Mouse (Mus musculus): Measurements from ENCODE around the gene Tomm40. TPM values are rescaled to one million over a fixed set of nuclear protein-coding genes. Genes with fewer than 3 reads are reported as not detected.
A peak's percentile ranks its signal among the peaks of the same experiment; 100 is the strongest.

Gene Tomm40
- polyA plus RNA-seq, 1 experiment from 2014 or later = 142 TPM

DNA sequence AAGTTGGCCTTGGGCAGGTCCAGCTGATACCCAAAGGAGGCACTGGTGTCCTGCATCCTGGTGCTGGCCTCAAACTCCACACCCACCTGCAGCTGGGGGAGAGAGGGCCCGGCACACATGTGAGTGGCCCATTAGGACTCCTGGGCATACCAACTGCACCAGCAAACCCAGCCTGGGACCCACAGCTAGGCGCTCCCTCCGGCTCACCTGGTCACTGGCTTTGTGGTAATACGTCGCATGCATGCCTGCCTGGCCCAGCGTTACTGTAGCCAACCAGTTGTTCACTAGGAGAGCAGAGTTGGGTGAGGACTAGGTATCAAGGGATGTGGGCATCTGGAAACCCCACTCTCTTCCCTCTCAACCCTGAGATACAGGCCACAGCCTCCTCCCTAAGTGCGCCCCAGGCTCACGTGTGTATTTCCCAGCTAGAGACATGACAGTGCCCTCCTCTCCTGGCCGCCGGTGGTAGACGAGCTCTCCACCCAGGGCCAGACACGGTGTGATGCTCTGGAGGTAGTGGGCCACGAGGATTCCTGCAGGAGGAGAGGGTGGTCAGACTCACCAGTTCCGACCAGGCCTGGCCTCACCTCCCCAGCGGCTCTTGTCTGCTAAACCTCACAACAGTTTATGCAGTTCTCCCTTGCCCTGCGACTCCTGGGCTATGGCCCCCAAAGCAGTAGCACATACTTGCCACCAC is 12.2 kb downstream of the Tomm40 start:
- Histone ChIP-seq H3K27ac (no peak overlapping the region), H3K27me3 (no peaks in the 10 kb centered on the region), H3K9ac (no peak overlapping the region), H3K4me1 (replicated peaks) (peaks cover 40% of the 10 kb centered on the region), H3K4me2 (no peak overlapping the region), H3K9me3 (replicated peaks) (no peaks in the 10 kb centered on the region), H3K4me3 (no peak overlapping the region), H3K36me3 (peaks cover 40% of the 10 kb centered on the region)
- no peak for ATAC-seq (replicated peaks; ENCODE audit: insufficient number of reproducible peaks, insufficient read depth, low FRiP score, low read depth)
- WGBS = 92% methylated on average over 16 of the region's 16 CpGs

DNA sequence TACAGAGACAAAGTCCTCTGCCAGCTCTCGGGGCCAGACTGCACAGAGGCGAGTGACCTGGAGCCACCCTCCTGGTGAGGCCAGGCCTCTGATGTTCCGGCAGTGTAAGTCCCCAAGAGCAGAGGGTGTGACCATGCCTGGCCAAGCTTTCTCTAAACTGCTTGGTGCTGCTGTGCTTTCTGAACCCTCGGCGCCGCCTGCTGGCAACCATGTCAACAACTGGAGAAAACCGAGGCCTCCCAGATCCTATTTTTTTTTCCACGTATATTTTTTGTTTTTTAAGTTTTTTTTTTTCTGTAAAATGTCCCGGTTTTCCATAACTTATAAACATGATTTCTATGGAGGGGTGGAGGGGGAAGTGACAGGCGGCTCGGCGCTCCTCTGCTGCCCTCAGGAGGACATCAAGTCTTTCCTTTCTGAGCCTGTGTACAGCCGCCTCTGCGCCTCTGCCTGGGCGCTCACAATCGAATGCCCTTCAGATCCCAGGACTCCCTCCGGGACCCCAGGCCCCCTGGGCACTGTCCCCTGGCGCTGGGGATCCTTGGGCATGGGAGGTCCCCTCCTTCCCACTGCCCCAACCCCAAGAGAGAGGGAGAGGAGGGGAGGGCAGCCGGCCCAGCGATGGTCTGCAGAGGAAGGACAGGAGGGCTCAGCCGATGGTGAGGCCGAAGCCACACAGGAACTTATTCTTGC is 14.0 kb downstream of the Tomm40 start:
- H3K27ac ChIP-seq = peak overlapping the region; percentile 70
- H3K4me3 ChIP-seq = no peak overlapping the region
- 0 out of 2 replicates have a peak overlapping the region, but pooled peaks have one; percentile 18 for H3K4me2 ChIP-seq
- 0 out of 2 replicates have a peak overlapping the region, but pooled peaks have one; percentile 19 for H3K9ac ChIP-seq
- H3K9me3 ChIP-seq (replicated peaks) = no peaks in the 10 kb centered on the region
- H3K4me1 ChIP-seq (replicated peaks) = peaks cover 41% of the 10 kb centered on the region
- 31% methylated on average over 22 of the region's 22 CpGs for WGBS
- no peaks in the 10 kb centered on the region for H3K27me3 ChIP-seq
- peaks cover 30% of the 10 kb centered on the region for H3K36me3 ChIP-seq
- ATAC-seq (replicated peaks; ENCODE audit: insufficient number of reproducible peaks, insufficient read depth, low FRiP score, low read depth) = peak; percentile 47; the same call in 1 of the 2 replicates

DNA sequence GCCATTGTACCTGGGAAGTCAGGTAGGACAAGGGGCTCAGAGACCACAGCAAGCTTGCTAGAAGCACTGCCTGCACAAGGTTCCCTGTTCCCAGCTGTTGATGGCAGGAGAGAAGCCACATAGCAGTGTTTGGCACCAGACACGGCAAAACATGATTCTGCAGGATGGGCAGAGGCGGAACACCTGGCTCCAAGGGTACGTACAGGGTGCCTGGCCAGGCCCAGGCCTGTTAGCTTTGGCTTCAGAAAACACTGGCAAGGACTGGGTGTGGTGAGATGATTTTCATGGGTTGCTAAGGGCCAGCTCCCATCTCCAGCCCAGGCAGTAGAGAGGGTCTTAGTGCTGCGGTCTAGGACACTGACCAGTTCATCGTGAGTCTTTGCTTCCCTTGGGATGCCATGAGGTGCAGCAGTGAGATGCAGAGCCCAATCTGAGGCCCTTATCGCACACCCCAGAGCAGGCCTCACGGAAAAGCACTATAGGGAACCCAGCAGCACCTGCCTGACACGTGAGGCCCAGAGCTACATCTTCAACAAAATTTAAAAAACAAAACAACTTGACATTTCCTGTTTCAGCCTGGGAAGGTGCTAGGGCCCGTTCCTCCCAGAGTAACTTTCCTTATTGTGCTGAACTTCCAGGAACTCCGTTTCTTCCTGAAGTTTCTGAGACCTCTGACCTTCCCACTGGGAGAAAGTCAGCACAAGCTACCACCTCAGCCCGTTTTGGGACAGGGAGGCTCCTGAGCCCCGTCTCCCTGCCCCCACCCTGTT is 14.8 kb downstream of the Tomm40 start:
- 0 out of 2 replicates have a peak overlapping the region, but pooled peaks have one; percentile 18 for H3K4me2 ChIP-seq
- H3K4me3 ChIP-seq = no peak overlapping the region
- H3K9me3 ChIP-seq (replicated peaks) = no peaks in the 10 kb centered on the region
- ATAC-seq (replicated peaks; ENCODE audit: insufficient number of reproducible peaks, insufficient read depth, low FRiP score, low read depth) = no peak
- H3K27me3 ChIP-seq = no peaks in the 10 kb centered on the region
- 0 out of 2 replicates have a peak overlapping the region, but pooled peaks have one; percentile 5 for H3K9ac ChIP-seq
- WGBS = 52% methylated on average over 12 of the region's 12 CpGs
- peaks cover 48% of the 10 kb centered on the region for H3K4me1 ChIP-seq (replicated peaks)
- H3K27ac ChIP-seq = peak overlapping the region; percentile 70
- peaks cover 33% of the 10 kb centered on the region for H3K36me3 ChIP-seq

DNA sequence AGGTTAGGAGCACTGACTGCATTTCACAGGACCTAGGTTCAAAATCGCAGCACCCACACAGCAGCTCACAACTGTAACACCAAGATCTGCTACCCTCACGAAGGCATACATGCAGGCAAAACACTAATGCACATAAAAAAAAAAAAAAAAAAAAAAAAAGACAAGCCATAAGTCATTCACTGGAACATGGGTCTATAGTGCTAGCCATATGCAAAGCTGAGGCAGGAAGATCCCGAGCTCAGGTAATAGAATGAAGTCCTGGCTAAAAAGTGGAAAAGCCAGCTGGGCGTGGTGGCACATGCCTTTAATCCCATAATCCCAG is 15.4 kb downstream of the Tomm40 start:
- ATAC-seq (replicated peaks; ENCODE audit: insufficient number of reproducible peaks, insufficient read depth, low FRiP score, low read depth) = no peak
- H3K9ac ChIP-seq = no peak overlapping the region
- peak overlapping the region; percentile 76; the same call in 1 of the 2 replicates for H3K4me2 ChIP-seq
- no peaks in the 10 kb centered on the region for H3K9me3 ChIP-seq (replicated peaks)
- no peaks in the 10 kb centered on the region for H3K27me3 ChIP-seq
- peaks cover 33% of the 10 kb centered on the region for H3K36me3 ChIP-seq
- WGBS = 76% methylated on average over 4 of the region's 4 CpGs
- H3K4me1 ChIP-seq (replicated peaks) = peaks cover 53% of the 10 kb centered on the region
- H3K27ac ChIP-seq = peak overlapping the region; percentile 70
- no peak overlapping the region for H3K4me3 ChIP-seq

DNA sequence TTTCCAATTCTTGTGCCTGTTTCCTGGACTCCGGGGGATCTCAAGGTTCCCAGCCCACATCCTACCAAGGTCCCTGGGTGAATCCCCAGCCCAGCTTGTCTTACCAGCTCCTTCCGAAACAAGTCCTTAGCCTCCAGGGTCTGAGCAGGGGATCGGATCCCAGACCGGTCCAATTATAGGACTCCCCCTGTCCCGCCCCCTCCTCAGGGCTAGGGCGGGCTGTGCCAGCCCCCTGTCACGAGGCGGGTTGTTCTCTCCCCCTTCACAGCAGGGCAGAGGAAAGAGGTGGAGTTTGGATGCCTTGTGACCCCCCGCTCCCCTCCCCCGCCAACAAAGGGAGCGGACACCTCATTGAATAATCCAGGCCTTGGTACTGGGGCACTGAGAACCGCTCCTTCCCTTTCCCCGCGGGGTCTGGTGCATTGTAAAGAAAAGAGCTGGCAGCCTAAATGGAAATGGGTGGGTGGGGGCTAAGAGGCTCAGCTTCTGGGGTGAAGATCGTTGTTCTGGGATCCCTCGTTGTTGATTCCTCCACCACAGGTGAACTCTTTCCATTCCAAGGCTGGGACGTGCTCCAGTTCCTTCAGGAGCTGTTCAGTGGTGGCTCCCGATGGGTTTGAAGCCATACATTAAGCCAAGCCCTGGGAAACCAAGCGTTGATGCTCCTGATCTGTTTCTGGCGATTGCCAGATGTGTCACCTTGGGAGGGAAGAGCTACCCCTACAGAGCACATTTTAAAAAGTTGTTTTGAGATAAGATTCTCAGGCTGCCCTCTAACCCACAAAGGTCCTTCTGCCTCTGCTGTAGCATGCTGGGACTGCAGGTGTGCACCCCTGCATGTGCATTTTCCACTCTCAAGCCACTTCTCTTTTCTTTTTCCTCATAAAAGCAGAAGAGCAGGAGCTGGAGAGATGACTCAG is 16.1 kb downstream of the Tomm40 start, which contains the start of gene Apoe:
Gene Apoe, minus strand, starts transcription at position 282 of the 920 bp plus-strand sequence.
- peaks cover 57% of the 10 kb centered on the region for H3K4me1 ChIP-seq (replicated peaks)
- H3K27ac ChIP-seq = peak within 1 kb of the TSS; percentile 70
- H3K27me3 ChIP-seq = no peaks in the 10 kb centered on the region
- peak within 1 kb of the TSS; percentile 58 for H3K9ac ChIP-seq
- peak; percentile 71; the same call in 1 of the 2 replicates for ATAC-seq (replicated peaks; ENCODE audit: insufficient number of reproducible peaks, insufficient read depth, low FRiP score, low read depth)
- H3K9me3 ChIP-seq (replicated peaks) = no peaks in the 10 kb centered on the region
- peaks cover 27% of the 10 kb centered on the region; the same call in 1 of the 2 replicates for H3K36me3 ChIP-seq
- 3% methylated on average over 20 of the region's 20 CpGs for WGBS
- H3K4me3 ChIP-seq = peak within 1 kb of the TSS; percentile 52
- peak within 1 kb of the TSS; percentile 76 for H3K4me2 ChIP-seq

DNA sequence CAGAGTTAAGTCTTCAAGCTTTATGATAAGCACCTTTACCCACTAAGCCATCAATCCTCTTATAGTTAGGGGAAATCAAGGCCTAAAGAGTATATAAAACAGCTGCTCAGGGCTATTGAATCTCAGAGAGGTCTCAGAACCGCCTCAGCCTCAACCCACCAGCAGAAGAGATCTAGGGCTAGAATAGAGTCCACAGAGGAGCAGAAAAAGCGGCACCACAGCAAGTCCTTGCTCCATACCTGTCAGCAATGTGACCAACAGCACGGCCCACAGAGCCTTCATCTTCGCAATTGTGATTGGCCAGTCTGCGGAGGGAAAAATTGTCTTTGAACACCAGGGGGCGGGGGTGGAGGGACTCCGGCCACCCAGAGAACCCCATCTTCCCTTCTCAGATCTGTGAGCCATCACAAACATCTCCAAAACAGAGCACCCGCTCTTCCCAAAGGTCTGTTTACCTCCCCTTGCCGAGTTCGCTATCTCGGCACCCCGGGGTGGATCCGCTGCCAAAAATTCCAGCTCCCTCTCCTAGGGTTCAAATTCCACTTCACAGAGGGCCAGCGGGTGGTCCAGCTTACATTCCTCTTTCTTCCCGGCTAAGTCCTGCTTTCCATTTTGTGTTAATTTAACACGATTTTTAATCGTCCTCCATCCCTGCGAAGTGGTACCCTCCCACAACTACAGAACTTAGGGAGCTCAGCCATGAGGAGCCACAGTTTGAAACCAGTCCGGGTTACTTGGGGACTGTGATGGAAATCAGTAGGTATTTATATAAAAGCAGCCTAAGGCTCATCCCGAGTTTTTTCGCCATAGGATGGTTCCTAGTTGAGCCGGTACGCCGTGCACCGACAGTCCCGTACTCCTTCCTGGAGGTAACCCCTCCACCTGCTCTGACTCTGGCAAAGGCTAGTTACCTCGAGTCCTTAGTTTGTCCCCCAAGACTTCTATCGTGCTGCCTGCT is 17.0 kb downstream of the Tomm40 start:
- Histone ChIP-seq H3K9me3 (replicated peaks) (no peaks in the 10 kb centered on the region), H3K4me2 (peak overlapping the region; percentile 76), H3K4me3 (peak overlapping the region; percentile 52), H3K27ac (peak overlapping the region; percentile 62), H3K9ac (peak overlapping the region; percentile 58), H3K27me3 (no peaks in the 10 kb centered on the region), H3K4me1 (replicated peaks) (peaks cover 66% of the 10 kb centered on the region), H3K36me3 (peaks cover 19% of the 10 kb centered on the region; the same call in 1 of the 2 replicates)
- no peak for ATAC-seq (replicated peaks; ENCODE audit: insufficient number of reproducible peaks, insufficient read depth, low FRiP score, low read depth)
- WGBS = 3% methylated on average over 28 of the region's 28 CpGs

DNA sequence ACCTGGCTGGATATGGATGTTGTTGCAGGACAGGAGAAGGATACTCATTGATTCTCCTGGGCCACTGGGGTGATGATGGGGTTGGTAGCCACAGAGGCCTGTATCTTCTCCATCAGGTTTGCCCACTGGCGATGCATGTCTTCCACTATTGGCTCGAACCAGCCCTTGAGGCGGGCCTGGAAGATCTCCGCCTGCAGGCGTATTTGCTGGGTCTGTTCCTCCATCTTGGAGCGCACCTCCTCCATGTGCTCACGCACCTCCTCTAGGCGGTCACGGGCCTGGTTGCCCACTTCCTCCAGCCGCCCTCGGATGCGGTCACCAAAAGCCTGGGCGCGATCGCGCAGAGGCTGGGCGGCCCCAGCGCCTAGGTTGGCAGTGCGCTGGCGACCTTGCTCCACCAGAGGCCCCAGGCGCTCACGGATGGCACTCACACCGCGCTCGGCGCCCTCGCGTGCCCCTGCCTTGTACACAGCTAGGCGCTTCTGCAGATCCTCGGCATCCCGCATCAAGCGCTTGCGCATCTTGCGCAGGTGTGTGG is 18.8 kb downstream of the Tomm40 start:
- H3K27ac ChIP-seq = peak overlapping the region; percentile 77; the same call in 1 of the 2 replicates
- 91% methylated on average over 34 of the region's 34 CpGs for WGBS
- no peak overlapping the region for H3K4me3 ChIP-seq
- H3K4me1 ChIP-seq (replicated peaks) = peaks cover 73% of the 10 kb centered on the region
- no peak for ATAC-seq (replicated peaks; ENCODE audit: insufficient number of reproducible peaks, insufficient read depth, low FRiP score, low read depth)
- H3K27me3 ChIP-seq = no peaks in the 10 kb centered on the region
- H3K9me3 ChIP-seq (replicated peaks) = no peaks in the 10 kb centered on the region
- no peak overlapping the region for H3K9ac ChIP-seq
- H3K36me3 ChIP-seq = peaks cover 9% of the 10 kb centered on the region; the same call in 1 of the 2 replicates
- H3K4me2 ChIP-seq = 0 out of 2 replicates have a peak overlapping the region, but pooled peaks have one; percentile 76

DNA sequence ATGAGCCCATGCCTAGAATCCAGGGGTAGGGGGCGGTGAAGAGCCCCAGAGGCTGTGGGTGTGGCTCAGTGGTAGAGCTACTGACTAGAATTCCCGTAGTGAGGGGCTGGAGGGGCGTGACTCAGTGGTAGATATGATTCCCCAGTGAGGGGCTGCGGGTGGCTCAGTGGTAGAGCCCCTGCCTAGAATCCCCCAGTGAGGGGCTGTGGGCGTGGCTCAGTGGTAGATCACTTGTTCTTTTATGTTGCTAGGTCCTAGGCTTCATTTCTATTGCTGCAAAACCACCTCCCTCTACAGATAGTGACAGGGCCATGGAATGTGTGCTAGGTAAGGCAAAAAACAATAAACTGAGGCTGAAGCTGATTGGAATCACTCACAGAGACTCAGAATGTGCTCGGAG is 19.4 kb downstream of the Tomm40 start:
- no peak overlapping the region for H3K4me2 ChIP-seq
- no peaks in the 10 kb centered on the region for H3K9me3 ChIP-seq (replicated peaks)
- ATAC-seq (replicated peaks; ENCODE audit: insufficient number of reproducible peaks, insufficient read depth, low FRiP score, low read depth) = no peak
- H3K4me3 ChIP-seq = no peak overlapping the region
- H3K27me3 ChIP-seq = no peaks in the 10 kb centered on the region
- H3K36me3 ChIP-seq = peaks cover 9% of the 10 kb centered on the region; the same call in 1 of the 2 replicates
- peak overlapping the region; percentile 77 for H3K27ac ChIP-seq
- H3K4me1 ChIP-seq (replicated peaks) = peaks cover 68% of the 10 kb centered on the region
- 70% methylated on average over 6 of the region's 6 CpGs for WGBS
- H3K9ac ChIP-seq = no peak overlapping the region

DNA sequence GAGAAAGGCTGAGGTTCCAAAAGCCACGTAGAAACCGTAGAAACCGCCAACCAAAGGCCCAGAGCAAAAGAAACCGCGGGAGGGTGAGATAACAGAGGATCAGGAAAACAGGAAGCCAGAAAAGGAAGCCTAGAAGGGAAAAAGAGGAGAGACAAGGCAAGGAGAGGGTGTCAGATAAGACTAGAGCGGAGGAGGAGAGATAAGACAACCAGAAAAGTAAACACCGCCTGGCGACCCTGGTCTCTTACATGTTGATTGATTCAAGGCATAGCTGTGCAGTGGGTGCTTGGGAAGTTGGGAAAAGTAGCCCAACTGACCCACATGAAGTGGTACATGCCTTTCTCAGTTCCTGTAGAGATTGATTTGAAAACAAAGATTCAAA is 20.0 kb downstream of the Tomm40 start:
- H3K4me3 ChIP-seq = no peak overlapping the region
- ATAC-seq (replicated peaks; ENCODE audit: insufficient number of reproducible peaks, insufficient read depth, low FRiP score, low read depth) = peak; percentile 14; the same call in 1 of the 2 replicates
- WGBS = 15% methylated on average over 8 of the region's 8 CpGs
- H3K9me3 ChIP-seq (replicated peaks) = no peaks in the 10 kb centered on the region
- H3K27me3 ChIP-seq = no peaks in the 10 kb centered on the region
- peaks cover 62% of the 10 kb centered on the region for H3K4me1 ChIP-seq (replicated peaks)
- peak overlapping the region; percentile 77 for H3K27ac ChIP-seq
- H3K36me3 ChIP-seq = peaks cover 9% of the 10 kb centered on the region; the same call in 1 of the 2 replicates
- no peak overlapping the region for H3K4me2 ChIP-seq
- no peak overlapping the region for H3K9ac ChIP-seq

All from heart, embryonic 15.5 days (tissue).